Mouse (Mus musculus) bone marrow macrophage, adult 2 months (primary cell): ENCODE results near the gene Gm10999. TPM values are rescaled to one million over a fixed set of nuclear protein-coding genes. Genes with fewer than 3 reads are reported as not detected.
"Not testable (repeated sequence)": the region's sequence is repeated elsewhere in the genome, so short reads cannot be mapped to it uniquely, and the experiment has no call there.

Experiments used
- H3K27ac ChIP-seq: 2 replicates; pipeline ENCODE4 v1.5.1; 2012; ENCODE audit warnings: low read depth, low read length; ENCODE audit not compliant: insufficient read depth
- H3K4me1 ChIP-seq: 2 replicates; pipeline ENCODE4 v1.6.1; 2012; ENCODE audit warnings: low read length; ENCODE audit not compliant: control insufficient read depth, insufficient read depth
- H3K4me3 ChIP-seq: 2 replicates; pipeline ENCODE4 v1.5.1; 2012; ENCODE audit warnings: mild to moderate bottlenecking, low read length, moderate library complexity; ENCODE audit not compliant: insufficient read depth
- CTCF ChIP-seq: IDR thresholded peaks from 2 replicates; pipeline ENCODE4 v1.5.1; 2012; ENCODE audit warnings: low read depth, mild to moderate bottlenecking, low read length, moderate library complexity
- POLR2A ChIP-seq: IDR thresholded peaks from 2 replicates; pipeline ENCODE4 v1.6.1; 2012; ENCODE audit warnings: mild to moderate bottlenecking, low read depth, low read length, borderline replicate concordance
- polyA plus RNA-seq: library from polyadenylated mRNA; stranded (reverse); fragments of >200 nt; gene quantifications from 2 replicates; pipeline ENCODE4 v1.2.4, GENCODE M21; 2012; ENCODE audit not compliant: missing spikeins, insufficient read depth, insufficient read length

Gm10999 gene
- not detected in 2 replicates for polyA plus RNA-seq

DNA sequence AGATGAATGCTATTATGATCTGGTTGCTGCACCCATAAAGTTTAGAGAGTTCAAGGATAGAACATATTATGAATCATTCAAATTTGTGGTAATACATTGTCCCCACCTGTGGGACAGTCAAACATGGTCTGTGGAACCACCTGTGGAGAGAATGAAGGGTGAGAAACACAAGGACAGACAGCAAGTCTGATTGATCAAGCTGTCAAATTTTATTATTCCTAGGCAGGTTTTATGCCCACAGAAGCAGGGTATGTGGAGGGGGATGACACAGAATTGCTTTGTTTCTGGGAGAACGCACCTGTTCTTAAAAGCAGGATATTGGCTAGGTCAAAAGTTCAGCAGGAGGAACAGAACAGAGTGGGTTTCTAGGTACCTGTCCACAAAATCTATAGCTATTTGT, at the start of gene Gm10999:
TSS of gene Gm10999 (minus strand) at position 101 of the 400 bp plus-strand sequence.
- no peak within 1 kb of the TSS for H3K27ac ChIP-seq
- no peak within 1 kb of the TSS for H3K4me3 ChIP-seq
- TF ChIP-seq CTCF (no peak), POLR2A (no peak)
- H3K4me1 ChIP-seq, result no peaks in the 10 kb centered on the region

DNA sequence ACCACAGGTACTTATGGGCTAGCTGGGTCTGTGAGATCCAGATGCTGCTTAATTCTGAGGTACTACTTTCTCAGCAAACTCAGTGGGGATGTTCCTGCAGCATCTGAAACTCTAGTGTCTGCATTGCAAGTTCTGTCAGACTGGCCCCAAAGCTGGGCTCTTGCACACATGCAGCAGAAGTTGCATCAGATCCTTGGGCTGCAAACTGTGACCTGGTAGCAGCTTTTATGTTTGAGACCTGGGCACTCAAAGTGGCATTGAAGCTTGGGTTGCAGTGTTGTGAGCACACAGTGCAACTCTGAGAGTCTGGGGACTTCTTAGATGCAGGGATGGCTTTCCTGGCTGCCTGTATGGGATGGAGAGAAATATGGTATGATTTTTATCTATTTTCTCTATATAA, 2.0 kb upstream of the Gm10999 start:
- H3K4me3 ChIP-seq, result no peak overlapping the region
- no peak for TF ChIP-seq CTCF
- no peak for TF ChIP-seq POLR2A
- no peak overlapping the region for H3K27ac ChIP-seq
- no peaks in the 10 kb centered on the region for H3K4me1 ChIP-seq

DNA sequence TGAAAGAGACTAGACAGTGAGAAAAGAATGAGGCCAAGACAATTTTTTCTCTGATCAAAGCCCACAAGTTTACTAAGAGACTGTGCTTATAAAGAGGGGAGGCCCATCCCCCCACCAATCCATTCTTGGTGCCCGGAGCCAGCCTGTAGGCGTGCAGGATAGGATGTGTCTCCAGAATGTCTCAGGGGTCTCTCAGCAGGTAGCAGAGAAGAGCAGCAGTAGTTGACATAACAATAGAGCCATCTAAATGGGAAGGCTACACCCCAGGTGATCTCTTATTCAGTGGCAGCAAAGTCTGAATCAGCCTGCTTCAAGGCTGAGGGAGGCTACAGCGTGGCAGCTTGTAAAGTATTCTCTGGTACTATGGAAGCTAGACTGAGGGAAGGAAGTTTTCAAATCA, 15.7 kb downstream of the Gm10999 start:
- H3K27ac ChIP-seq, H3K4me1 ChIP-seq: not testable (repeated sequence)

More for the DNA sequence above, 15.7 kb downstream of the Gm10999 start:
- not testable (repeated sequence) for H3K4me3 ChIP-seq

Other genes starting within 250 kb of the Gm10999 start
- not detected in 2 replicates for gene Ccdc7a, start 66.1 kb downstream of the Gm10999 start, polyA plus RNA-seq
- not detected in 2 replicates for gene Ccdc7b, start 64.5 kb downstream of the Gm10999 start, polyA plus RNA-seq
- 12.2 and 12.4 TPM in 2 replicates for gene 2610044O15Rik8, start 102.7 kb upstream of the Gm10999 start, polyA plus RNA-seq